Mouse (Mus musculus) megakaryocyte progenitor cell, adult 5-6 weeks (primary cell): ENCODE results near the gene Nudt9. TPM values are rescaled to one million over a fixed set of nuclear protein-coding genes. Genes with fewer than 3 reads are reported as not detected.

ENCODE experiments used
- ATAC-seq: replicated peaks from 2 replicates; pipeline ENCODE4 v1.8.0; 2016; ENCODE audit warnings: mild to moderate bottlenecking, moderate TSS enrichment, inconsistent platforms; ENCODE audit not compliant: poor library complexity
- total RNA-seq, 2 experiments: library from RNA; stranded (forward) in 1 of 2; stranded (reverse) in 1 of 2; fragments of 157-497, 149-512 nt in 1 of 2; fragments of 200-1000 nt in 1 of 2; gene quantifications; 2 replicates each; pipeline versions ENCODE4 v1.2.3 to v1.2.4; 2015 to 2017

The Nudt9 gene
- total RNA-seq, 2 experiments from 2014 or later = 27.6 to 54.8 TPM

- no peak for ATAC-seq
These were observed 10.3 kb upstream of the Nudt9 start for GRCm38 (mm10) chr5:104035824-104036223.

- no peak for ATAC-seq
These were observed 9.4 kb upstream of the Nudt9 start for GRCm38 (mm10) chr5:104036686-104037085.

GRCm38 (mm10) chr5:104039154-104039932 is 6.8 kb upstream of the Nudt9 start:
- ATAC-seq = peak; percentile 72

- no peak for ATAC-seq
These were observed 3.2 kb upstream of the Nudt9 start for GRCm38 (mm10) chr5:104042906-104043305.

- no peak for ATAC-seq
These were observed 2.4 kb upstream of the Nudt9 start for GRCm38 (mm10) chr5:104043704-104044103.

- peak; percentile 3 for ATAC-seq
These were observed 1.3 kb downstream of the Nudt9 start for GRCm38 (mm10) chr5:104047200-104048105.

- no peak for ATAC-seq
These were observed 2.0 kb downstream of the Nudt9 start for GRCm38 (mm10) chr5:104048139-104048538.

- ATAC-seq = peak; percentile 74
These were observed 6.8 kb downstream of the Nudt9 start for GRCm38 (mm10) chr5:104052956-104053355.

GRCm38 (mm10) chr5:104054938-104055337 is 8.8 kb downstream of the Nudt9 start:
- ATAC-seq = peak; percentile 69

GRCm38 (mm10) chr5:104055816-104056215 is 9.7 kb downstream of the Nudt9 start:
- no peak for ATAC-seq

- no peak for ATAC-seq
These were observed 10.2 kb downstream of the Nudt9 start for GRCm38 (mm10) chr5:104056295-104056694.

- ATAC-seq = peak; percentile 43
These were observed 11.9 kb downstream of the Nudt9 start for GRCm38 (mm10) chr5:104058021-104058420.

- ATAC-seq = no peak
These were observed 13.5 kb downstream of the Nudt9 start for GRCm38 (mm10) chr5:104059628-104060027.

GRCm38 (mm10) chr5:104060429-104060828 is 14.3 kb downstream of the Nudt9 start:
- no peak for ATAC-seq

- ATAC-seq = peak; percentile 26
These were observed 16.0 kb downstream of the Nudt9 start for GRCm38 (mm10) chr5:104061936-104062772.

- ATAC-seq = peak; percentile 78
These were observed 16.9 kb downstream of the Nudt9 start for GRCm38 (mm10) chr5:104062773-104063551.

GRCm38 (mm10) chr5:104068751-104069150 is 22.6 kb downstream of the Nudt9 start:
- peak; percentile 91 for ATAC-seq

GRCm38 (mm10) chr5:104071048-104071447 is 24.9 kb downstream of the Nudt9 start:
- ATAC-seq = peak; percentile 33

GRCm38 (mm10) chr5:104072272-104072886 is 26.3 kb downstream of the Nudt9 start:
- ATAC-seq = no peak

- ATAC-seq = no peak
These were observed 27.5 kb downstream of the Nudt9 start for GRCm38 (mm10) chr5:104073602-104074001.
